Mouse (Mus musculus) heart, postnatal 36 days (tissue): ENCODE measurements around the gene Elp5. TPM values are rescaled to one million over a fixed set of nuclear protein-coding genes. Genes with fewer than 3 reads are reported as not detected.
"Not testable (repeated sequence)": the region's sequence is repeated elsewhere in the genome, so short reads cannot be mapped to it uniquely, and the experiment has no call there.

Experiments used
- DNase-seq, 2 experiments: peaks; one replicate each; pipeline ENCODE4 v3.0.0; 2021 to 2022
- intact Hi-C: fragments of 180-260 bp; cut with DNase I; formaldehyde crosslinking; loops from one replicate; pipeline ENCODE4 v1.15.1; 2025
- total RNA-seq, 2 experiments: library from RNA; stranded (reverse); gene quantifications; 2 replicates each; pipeline ENCODE4 v1.2.3; 2021

Elp5 gene
- total RNA-seq, 2 experiments from 2014 or later, result 47.0 to 47.4 TPM

DNA sequence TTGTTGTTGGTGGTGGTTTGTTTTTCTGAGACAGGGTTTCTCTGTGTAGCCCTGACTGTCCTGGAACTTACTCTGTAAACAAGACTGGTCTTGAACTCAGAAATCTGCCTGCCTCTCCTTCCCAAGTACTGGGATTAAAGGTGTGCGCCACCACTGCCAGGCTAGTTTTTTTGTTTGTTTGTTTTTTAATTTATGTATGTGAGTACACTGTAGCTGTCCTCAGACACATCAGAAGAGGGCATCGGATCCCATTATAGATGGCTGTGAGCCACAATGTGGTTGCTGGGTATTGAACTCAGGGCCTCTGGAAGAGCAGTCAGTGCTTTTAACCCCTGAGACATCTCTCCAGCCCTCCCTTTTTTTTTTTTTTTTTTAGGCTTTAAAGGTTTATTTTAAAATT, 33.9 kb upstream of the Elp5 start:
- DNase-seq, intact Hi-C loops: not testable (repeated sequence)

- intact Hi-C loops, result loop anchor here (2.0 kb wide), 3 partner anchors 15 to 81 kb away; partner anchors contain the start of genes Ctdnep1, Dvl2 and Ybx2
- DNase-seq, result no peak
Measured at GRCm38 (mm10) chr11:70015677-70016076, 33.4 kb upstream of the Elp5 start.

DNA sequence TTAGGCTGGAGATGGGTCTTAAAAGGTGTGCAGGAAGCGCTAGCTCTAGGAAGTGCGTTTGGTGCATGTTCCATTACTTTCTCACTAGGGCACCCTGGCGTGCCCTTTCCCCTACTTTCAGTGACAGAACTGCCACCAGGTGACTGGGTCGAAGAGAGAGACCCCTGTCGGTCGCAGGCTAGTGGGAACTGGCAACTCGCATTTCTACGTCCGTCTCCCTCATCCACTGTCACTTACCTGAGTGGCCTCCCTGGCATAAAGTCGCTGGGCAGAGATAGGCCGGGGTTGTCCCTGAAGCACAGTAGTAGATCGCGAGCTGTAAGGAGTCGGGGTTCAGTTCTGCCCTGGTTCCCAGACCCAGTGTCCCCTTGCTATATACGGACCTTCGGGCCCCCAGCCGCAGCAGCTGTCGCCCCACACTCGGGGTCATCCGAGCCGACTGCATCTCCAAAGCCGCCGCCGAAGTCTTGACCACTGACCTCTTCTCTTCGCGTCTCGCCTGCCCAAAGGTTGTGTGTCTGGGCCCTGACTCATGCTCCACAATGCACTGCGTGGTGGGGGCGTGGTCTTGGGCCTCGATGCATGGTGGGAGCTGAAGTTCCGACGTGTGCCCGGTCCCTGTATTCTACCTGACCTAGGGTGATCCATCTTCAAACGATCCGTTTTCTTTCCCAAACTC, 32.7 kb upstream of the Elp5 start, which contains the start of gene Acadvl:
Gene Acadvl, minus strand, starts transcription at position 532 of the 679 bp plus-strand sequence.
- peak; percentile 87 to 88 for DNase-seq
- intact Hi-C loops, result loop anchor here (2.0 kb wide), 3 partner anchors 14 to 80 kb away; partner anchors contain the start of genes Ctdnep1, Dvl2 and Ybx2

GRCm38 (mm10) chr11:70014051-70014450, 31.7 kb upstream of the Elp5 start:
- no peak for DNase-seq
- intact Hi-C loops, result loop anchor here (2.0 kb wide), 3 partner anchors 13 to 79 kb away; partner anchors contain the start of genes Ctdnep1, Dvl2 and Ybx2

DNA sequence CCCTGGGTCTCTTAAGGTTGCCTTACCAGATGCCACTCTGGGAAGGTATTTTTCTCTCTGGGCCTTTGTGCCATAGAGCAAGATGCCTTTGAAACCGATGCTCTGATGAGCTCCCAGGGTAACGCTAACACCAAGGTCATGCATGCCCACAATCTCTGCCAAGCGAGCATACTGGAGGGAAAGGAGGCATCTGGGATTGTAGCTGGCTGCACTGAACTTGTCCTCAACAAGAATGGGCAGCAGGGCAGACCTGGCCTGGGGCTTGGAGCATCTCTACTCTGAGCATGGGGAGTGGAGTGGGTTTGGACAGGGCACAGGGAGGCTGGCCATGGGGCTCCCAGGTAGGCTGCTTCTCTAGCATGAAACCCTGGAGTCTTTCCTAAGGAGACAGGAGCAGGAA, 31.1 kb upstream of the Elp5 start:
- intact Hi-C loops, result no loop called here
- no peak for DNase-seq

GRCm38 (mm10) chr11:70012931-70013330, 30.6 kb upstream of the Elp5 start:
- DNase-seq, result no peak
- intact Hi-C loops, result no loop called here

DNA sequence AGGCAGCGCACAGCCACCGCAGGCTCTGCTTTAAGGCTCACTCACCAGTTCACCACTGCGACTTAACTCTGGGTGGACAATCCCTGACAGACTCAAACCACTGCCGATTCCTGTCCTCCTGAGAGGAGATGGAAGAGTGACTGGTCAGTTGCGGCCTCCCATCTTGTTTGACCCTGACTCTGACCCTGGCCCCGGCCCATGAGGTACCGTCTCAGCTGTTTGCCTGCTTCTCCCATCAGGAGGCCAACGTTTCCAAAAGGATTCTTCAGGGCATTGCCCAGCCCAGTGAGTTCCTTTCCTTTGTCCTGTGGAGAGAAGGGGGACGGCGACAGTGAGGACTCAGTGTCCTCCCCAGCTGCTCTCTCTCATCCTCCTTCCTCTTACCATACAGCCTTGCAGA, 28.6 kb upstream of the Elp5 start:
- DNase-seq, result no peak
- intact Hi-C loops, result no loop called here

DNA sequence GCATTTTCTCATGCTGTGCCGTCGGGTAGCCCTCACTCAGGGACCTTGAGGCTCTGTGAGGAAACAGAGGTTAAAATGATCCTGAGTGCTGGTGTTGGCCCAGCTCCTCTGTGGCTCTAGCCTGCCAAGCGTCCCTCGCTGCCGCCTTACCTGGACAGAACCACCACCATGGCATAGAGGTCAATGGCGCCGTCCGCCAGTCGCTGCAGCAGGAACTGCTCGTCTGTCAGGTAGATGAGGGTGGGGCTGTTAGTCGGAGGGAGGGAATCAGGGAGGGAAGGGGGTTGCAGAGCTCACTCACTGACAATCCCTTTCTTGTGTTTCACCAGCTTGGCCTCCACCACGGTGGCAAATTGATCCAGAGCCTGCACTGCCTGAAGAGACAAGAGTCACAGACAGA, 28.2 kb upstream of the Elp5 start:
- DNase-seq, result no peak
- intact Hi-C loops, result no loop called here

GRCm38 (mm10) chr11:70010033-70010432, 27.7 kb upstream of the Elp5 start:
- DNase-seq, result no peak
- intact Hi-C loops, result no loop called here

DNA sequence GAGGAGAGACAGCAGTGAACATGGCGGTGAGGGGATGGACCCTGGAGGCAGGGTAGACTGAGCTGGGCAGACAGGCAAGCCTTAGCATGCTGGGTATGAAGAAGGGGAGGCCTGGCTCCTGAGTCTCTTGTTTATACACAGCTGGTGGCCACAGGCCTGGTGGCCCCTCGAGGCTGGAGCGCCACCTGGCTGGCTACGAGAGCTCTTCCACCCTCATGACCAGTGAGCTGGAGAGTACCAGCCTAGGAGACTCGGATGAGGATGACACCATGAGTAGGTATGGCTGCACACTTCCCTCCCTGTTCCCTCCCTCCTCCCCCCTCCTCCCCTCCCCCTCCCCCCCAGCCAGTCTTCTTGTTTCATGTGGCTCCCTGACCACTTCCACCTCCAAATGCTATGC, 23.2 kb upstream of the Elp5 start:
- DNase-seq, result no peak
- intact Hi-C loops, result no loop called here

DNA sequence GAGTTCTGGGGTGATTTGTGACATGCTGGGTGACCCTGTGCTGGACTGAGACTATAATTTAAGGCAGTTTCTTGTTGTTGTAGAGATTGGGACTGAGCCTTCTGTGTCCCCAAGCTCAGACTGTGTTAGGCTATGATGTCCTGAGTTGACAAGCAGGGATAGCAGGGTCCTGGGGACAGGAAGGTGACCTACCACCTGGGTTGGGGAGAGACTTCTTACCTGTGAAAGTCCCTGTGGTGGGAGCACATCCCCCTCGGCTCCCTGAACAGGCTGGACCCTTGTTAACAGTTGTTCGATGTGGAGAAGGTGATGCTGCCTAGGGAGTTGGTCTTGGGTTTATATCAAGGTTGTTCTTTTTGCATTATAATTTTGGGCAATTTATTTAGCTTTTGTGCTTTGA, 20.2 kb upstream of the Elp5 start:
- no peak for DNase-seq
- intact Hi-C loops, result no loop called here

GRCm38 (mm10) chr11:70001865-70002264, 19.5 kb upstream of the Elp5 start:
- DNase-seq, result no peak

DNA sequence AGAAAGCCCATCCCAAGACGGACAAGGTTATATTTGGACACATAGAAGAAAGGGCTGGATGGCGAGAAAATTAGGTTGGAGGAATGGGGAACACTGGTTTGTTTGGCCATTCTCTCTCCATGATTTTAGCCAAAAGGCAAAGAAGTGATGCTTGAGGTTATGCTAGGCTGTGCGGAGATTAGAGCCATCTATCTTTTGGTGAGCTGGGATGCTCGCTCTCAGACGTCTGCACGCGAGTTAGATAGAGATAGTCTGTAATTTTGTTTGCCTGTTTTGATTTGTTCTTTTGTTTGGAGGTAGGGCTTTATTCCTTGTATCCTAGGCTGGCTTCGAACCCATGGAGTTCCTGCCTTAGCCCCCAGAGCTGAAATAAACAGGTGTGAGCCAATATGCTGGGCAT, 18.8 kb upstream of the Elp5 start:
- intact Hi-C loops, result loop anchor here (2.0 kb wide), 1 partner anchor 14 kb away; the partner anchor contains the start of gene Acadvl
- no peak for DNase-seq

More at GRCm38 (mm10) chr11:70001865-70002264, 19.5 kb upstream of the Elp5 start:
- intact Hi-C loops, result loop anchor here (2.0 kb wide), 1 partner anchor 13 kb away; the partner anchor contains the start of gene Acadvl

DNA sequence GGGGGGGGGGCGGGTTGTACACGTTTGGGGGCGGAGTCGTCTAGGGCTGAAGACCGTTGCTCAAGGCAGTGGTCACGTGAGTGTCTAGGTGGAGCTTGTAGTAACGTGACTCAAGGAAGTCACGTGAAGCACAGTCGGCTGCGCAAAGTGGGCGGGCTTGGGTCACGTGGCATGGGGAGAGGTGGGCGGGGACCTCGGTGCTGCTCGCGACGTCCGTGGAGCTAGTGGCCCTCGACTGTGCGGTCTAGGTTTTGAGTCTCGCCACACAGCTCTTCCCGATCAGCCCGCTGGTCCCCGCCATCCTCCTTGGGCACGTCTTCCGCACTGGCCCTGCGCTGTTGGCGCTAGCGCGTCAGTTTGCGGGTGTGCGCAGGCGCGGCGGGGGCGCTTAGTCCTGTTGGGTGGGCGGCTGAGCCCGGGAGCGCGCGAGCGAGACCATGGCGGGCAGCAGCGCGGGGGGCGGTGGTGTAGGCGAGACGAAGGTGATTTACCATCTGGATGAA, 18.1 kb upstream of the Elp5 start, which contains the start of gene Dvl2:
Gene Dvl2, plus strand, starts transcription at position 200 of the 503 bp plus-strand sequence.
- peak; percentile 85 for DNase-seq
- intact Hi-C loops, result loop anchor here (2.0 kb wide), 1 partner anchor 14 kb away; the partner anchor contains the start of gene Acadvl

DNA sequence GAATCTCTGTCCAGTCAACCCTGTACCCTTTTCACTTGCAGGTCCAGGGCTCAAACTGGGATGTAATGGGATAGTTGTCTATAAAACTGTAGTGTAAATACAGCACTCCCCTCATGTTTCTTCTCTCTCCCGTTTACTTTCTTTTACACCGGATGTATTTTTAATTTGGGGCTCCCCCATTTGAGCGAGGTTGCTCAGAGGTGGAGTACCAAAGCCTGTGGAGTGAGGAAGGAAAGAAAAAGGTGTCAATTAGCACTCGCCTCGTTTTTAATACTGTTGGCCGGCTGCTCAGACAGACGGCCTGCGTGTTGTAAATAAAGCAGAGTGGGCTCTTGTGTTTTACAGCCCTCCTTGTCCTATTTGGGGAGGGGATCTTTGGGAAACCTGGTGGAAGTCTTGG, 17.3 kb upstream of the Elp5 start:
- DNase-seq, result no peak
- intact Hi-C loops, result loop anchor here (2.0 to 10.0 kb wide), 3 partner anchors 15 to 655 kb away; partner anchors contain the start of genes Acadvl, Eno3, Kdm6b and Pfn1

GRCm38 (mm10) chr11:69998567-69999491, 16.5 kb upstream of the Elp5 start:
- DNase-seq, result no peak
- intact Hi-C loops, result loop anchor here (10.0 kb wide), 2 partner anchors 584 to 656 kb away; partner anchors contain the start of genes Eno3, Kdm6b and Pfn1

DNA sequence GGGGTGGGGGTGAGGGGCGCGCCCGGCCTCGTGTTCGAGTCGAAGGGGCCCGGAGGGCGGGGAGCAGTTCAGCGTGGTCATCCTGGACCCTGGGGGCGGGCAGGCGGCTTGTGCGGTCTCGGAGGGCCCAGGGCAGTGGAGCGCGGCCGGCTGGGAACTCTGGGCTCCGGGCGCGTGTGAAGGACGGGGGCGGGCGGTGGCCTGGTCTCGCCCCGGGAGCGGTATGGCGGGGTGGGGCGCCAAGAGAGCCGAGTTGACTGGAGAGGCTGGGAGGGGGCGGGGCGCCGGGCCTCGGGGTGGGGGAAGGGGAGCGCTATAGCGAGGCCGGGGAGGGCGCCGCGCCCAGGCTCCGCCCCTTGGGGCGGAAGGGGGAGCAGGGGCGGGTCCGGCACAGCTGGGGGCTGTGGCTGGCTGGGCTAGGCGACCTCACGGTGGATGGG, 14.8 kb upstream of the Elp5 start:
- intact Hi-C loops, result loop anchor here (10.0 kb wide), 2 partner anchors 582 to 658 kb away; partner anchors contain the start of genes Eno3, Kdm6b and Pfn1
- peak; percentile 89 to 92 for DNase-seq

GRCm38 (mm10) chr11:69996161-69997061, 14.1 kb upstream of the Elp5 start:
- DNase-seq, result peak; percentile 61 to 65
- intact Hi-C loops, result loop anchor here (10.0 kb wide), 2 partner anchors 582 to 658 kb away; partner anchors contain the start of genes Eno3, Kdm6b and Pfn1

- DNase-seq, result peak; percentile 94 to 95
- intact Hi-C loops, result loop anchor here (2.0 to 10.0 kb wide), 3 partner anchors 15 to 659 kb away; partner anchors contain the start of genes Ctdnep1, Eno3, Kdm6b and Pfn1
Measured at GRCm38 (mm10) chr11:69995391-69995960, 13.2 kb upstream of the Elp5 start, which contains the start of gene Phf23. Phf23 (plus strand) TSS chr11:69995777.
